Mouse (Mus musculus) midbrain, embryonic 14.5 days (tissue): ENCODE results near the gene Ccdc89. TPM values are rescaled to one million over a fixed set of nuclear protein-coding genes. Genes with fewer than 3 reads are reported as not detected.

Source experiments
- ATAC-seq: fragments of 200-750 bp; cut with Nextera tagmentation; 2 replicates; pipeline ENCODE4 v1.8.0; 2017; ENCODE audit warnings: moderate number of reproducible peaks, moderate library complexity; ENCODE audit not compliant: low FRiP score, low TSS enrichment
- DNase-seq: peaks from one replicate; pipeline ENCODE4 v3.0.0-alpha.2; 2015
- H3K27ac ChIP-seq: fragments of 300-500 bp; sonication (generic); replicated peaks from 2 replicates; pipeline ENCODE4 v1.5.1; 2014; ENCODE audit warnings: mild to moderate bottlenecking, low read depth, low read length, moderate library complexity
- H3K27me3 ChIP-seq: fragments of 300-500 bp; sonication (generic); 2 replicates; pipeline ENCODE4 v1.6.1; 2014; ENCODE audit warnings: low read length, control low read depth, mixed read lengths; ENCODE audit not compliant: control insufficient read depth, insufficient read depth
- H3K36me3 ChIP-seq: fragments of 300-500 bp; sonication (generic); 2 replicates; pipeline ENCODE4 v1.6.1; 2014; ENCODE audit warnings: low read length, control low read depth; ENCODE audit not compliant: control insufficient read depth, insufficient read depth
- H3K4me1 ChIP-seq: fragments of 300-500 bp; sonication (generic); 2 replicates; pipeline ENCODE4 v1.6.1; 2014; ENCODE audit warnings: mild to moderate bottlenecking, antibody characterized with exemption, low read length, control low read depth; ENCODE audit not compliant: control insufficient read depth, insufficient read depth
- H3K4me2 ChIP-seq: fragments of 300-500 bp; sonication (generic); 2 replicates; pipeline ENCODE4 v1.6.1; 2014; ENCODE audit warnings: mild to moderate bottlenecking, low read length, moderate library complexity
- H3K4me3 ChIP-seq: fragments of 300-500 bp; sonication (generic); replicated peaks from 2 replicates; pipeline ENCODE4 v1.5.1; 2014; ENCODE audit warnings: low read depth, low read length
- H3K9ac ChIP-seq: fragments of 300-500 bp; sonication (generic); replicated peaks from 2 replicates; pipeline ENCODE4 v1.6.1; 2014; ENCODE audit warnings: mild to moderate bottlenecking, low read length, moderate library complexity
- H3K9me3 ChIP-seq: fragments of 300-500 bp; sonication (generic); 2 replicates; pipeline ENCODE4 v1.6.1; 2016; ENCODE audit warnings: low read length, control low read depth, mixed read lengths; ENCODE audit not compliant: control insufficient read depth
- WGBS: fragments of 180-500 bp; shearing (Covaris S2); extraction: QIAGEN DNeasy Blood & Tissue Kit; methylation state at CpG from one replicate; pipeline ENCODE4 v1.1.7; 2014; 5-methylcytosine and 5-hydroxymethylcytosine counted together
- polyA plus RNA-seq: library from polyadenylated mRNA; unstranded; fragments of >200 nt; fragmentation: Nextera tagmentation; extraction: Ambion mirVana; gene quantifications from 2 replicates; pipeline ENCODE4 v1.2.1, GENCODE M21; 2014

Ccdc89 gene
- polyA plus RNA-seq, 1 experiment from 2014 or later: 2.7 TPM

GRCm38 (mm10) chr7:90457517-90457916, 31.1 kb downstream of the Ccdc89 start:
- Histone ChIP-seq H3K9ac (peak overlapping the region; percentile 79), H3K9me3 (no peaks in the 10 kb centered on the region), H3K4me1 (peaks cover 11% of the 10 kb centered on the region), H3K36me3 (peaks cover 22% of the 10 kb centered on the region), H3K4me3 (peak overlapping the region; percentile 75), H3K27me3 (no peaks in the 10 kb centered on the region), H3K27ac (peak overlapping the region; percentile 89), H3K4me2 (peak overlapping the region; percentile 72)
- peak; percentile 74 for DNase-seq
- WGBS: 13% methylated on average over 10 of the region's 10 CpGs
- ATAC-seq: peak; percentile 78

DNA sequence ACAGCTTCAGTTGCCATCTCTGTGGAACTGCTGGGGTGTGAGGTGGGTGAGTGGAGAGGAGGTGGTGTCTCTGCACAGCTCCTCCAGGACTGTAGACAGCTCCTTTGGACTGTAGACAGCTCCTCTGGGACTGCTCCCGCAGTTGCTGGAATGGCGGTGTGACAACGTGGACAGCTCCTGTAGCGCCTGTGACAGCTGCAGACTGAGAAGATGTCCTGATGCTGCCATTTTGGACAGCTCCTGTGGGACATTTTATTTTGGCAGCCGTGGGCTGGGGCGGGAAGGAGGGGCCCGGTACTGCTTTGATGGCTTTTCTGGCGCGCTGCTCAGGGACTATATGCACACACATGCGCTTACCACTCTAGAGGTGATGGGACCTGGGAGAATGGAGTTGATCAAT, 34.0 kb downstream of the Ccdc89 start:
- DNase-seq: no peak
- Histone ChIP-seq H3K4me1 (peaks cover 11% of the 10 kb centered on the region), H3K4me2 (no peak overlapping the region), H3K4me3 (no peak overlapping the region), H3K9me3 (no peaks in the 10 kb centered on the region), H3K27ac (no peak overlapping the region), H3K27me3 (no peaks in the 10 kb centered on the region), H3K9ac (no peak overlapping the region), H3K36me3 (no peaks in the 10 kb centered on the region)
- ATAC-seq: no peak
- 68% methylated on average over 10 of the region's 10 CpGs for WGBS

- H3K27ac ChIP-seq: no peak overlapping the region
- no peaks in the 10 kb centered on the region for H3K36me3 ChIP-seq
- WGBS: 22% methylated on average over 14 of the region's 14 CpGs
- no peaks in the 10 kb centered on the region for H3K9me3 ChIP-seq
- no peak overlapping the region for H3K9ac ChIP-seq
- no peak overlapping the region for H3K4me2 ChIP-seq
- no peak for DNase-seq
- no peak for ATAC-seq
- H3K27me3 ChIP-seq: no peaks in the 10 kb centered on the region
- H3K4me3 ChIP-seq: no peak overlapping the region
- peaks cover 7% of the 10 kb centered on the region for H3K4me1 ChIP-seq
Measured at GRCm38 (mm10) chr7:90460930-90461329, 34.6 kb downstream of the Ccdc89 start.

GRCm38 (mm10) chr7:90461441-90461840, 35.1 kb downstream of the Ccdc89 start:
- DNase-seq: no peak

GRCm38 (mm10) chr7:90473511-90473910, 47.1 kb downstream of the Ccdc89 start:
- no peak overlapping the region for H3K4me3 ChIP-seq
- no peaks in the 10 kb centered on the region for H3K9me3 ChIP-seq
- no peaks in the 10 kb centered on the region for H3K27me3 ChIP-seq
- H3K9ac ChIP-seq: no peak overlapping the region
- peaks cover 18% of the 10 kb centered on the region for H3K36me3 ChIP-seq
- 67% methylated on average over 2 of the region's 2 CpGs for WGBS
- no peak overlapping the region for H3K27ac ChIP-seq
- ATAC-seq: no peak
- H3K4me1 ChIP-seq: peaks cover 5% of the 10 kb centered on the region
- no peak for DNase-seq
- H3K4me2 ChIP-seq: no peak overlapping the region

More at GRCm38 (mm10) chr7:90461441-90461840, 35.1 kb downstream of the Ccdc89 start:
- Histone ChIP-seq H3K4me2 (no peak overlapping the region), H3K27ac (no peak overlapping the region), H3K36me3 (0 out of 2 replicates have a peak, but pooled peaks cover 1% of the 10 kb centered on the region), H3K27me3 (no peaks in the 10 kb centered on the region), H3K4me1 (peaks cover 2% of the 10 kb centered on the region), H3K9ac (no peak overlapping the region), H3K9me3 (no peaks in the 10 kb centered on the region), H3K4me3 (no peak overlapping the region)
- 95% methylated on average over 5 of the region's 5 CpGs for WGBS
- ATAC-seq: no peak

DNA sequence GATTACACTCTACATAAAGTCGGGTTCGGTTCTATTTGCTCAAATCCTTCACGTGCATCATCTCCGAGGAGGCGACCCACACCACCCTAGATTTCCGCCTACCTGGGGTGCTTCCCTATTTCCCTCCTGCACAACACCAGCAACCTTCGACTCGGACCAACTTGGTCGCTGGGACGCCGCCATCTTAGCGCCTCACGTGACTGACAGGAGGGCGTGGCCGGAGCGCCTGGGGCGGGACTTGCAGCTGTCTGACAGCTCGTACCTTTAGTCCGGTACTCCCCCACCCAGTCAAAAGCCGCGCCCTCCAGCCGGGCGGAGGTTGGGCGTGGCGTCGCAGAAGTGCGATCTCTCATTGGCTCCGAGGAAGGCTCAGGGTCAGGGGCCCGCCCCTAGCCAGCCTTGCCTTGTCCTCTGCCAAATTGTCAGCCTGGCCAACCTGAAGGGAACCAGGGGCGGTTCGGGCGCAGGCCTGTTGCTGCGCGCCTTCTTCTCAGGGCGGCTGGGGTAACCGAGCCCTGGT, 49.5 kb downstream of the Ccdc89 start, which contains the start of gene Tmem126b:
TSS of gene Tmem126b (minus strand) at position 209 of the 520 bp plus-strand sequence.
- DNase-seq (peak; percentile 99), ATAC-seq (peak; percentile 100)
- Histone ChIP-seq H3K4me3 (peak within 1 kb of the TSS; percentile 57), H3K36me3 (peaks cover 3% of the 10 kb centered on the region; the same call in 1 of the 2 replicates), H3K27ac (peak within 1 kb of the TSS; percentile 87), H3K9me3 (no peaks in the 10 kb centered on the region), H3K9ac (peak within 1 kb of the TSS; percentile 69), H3K27me3 (no peaks in the 10 kb centered on the region), H3K4me1 (peaks cover 5% of the 10 kb centered on the region), H3K4me2 (peak within 1 kb of the TSS; percentile 59)
- under 1% methylated on average over 36 of the region's 36 CpGs for WGBS

- Histone ChIP-seq H3K9me3 (no peaks in the 10 kb centered on the region), H3K27ac (peak within 1 kb of the TSS; percentile 87), H3K36me3 (peaks cover 3% of the 10 kb centered on the region; the same call in 1 of the 2 replicates), H3K4me2 (peak within 1 kb of the TSS; percentile 59), H3K27me3 (no peaks in the 10 kb centered on the region), H3K4me3 (peak within 1 kb of the TSS; percentile 57), H3K4me1 (peaks cover 5% of the 10 kb centered on the region), H3K9ac (peak within 1 kb of the TSS; percentile 69)
- WGBS: under 1% methylated on average over 32 of the region's 32 CpGs
- peak; percentile 76 for DNase-seq
- no peak for ATAC-seq
Measured at GRCm38 (mm10) chr7:90476313-90477245, 50.2 kb downstream of the Ccdc89 start, which contains the start of gene Dlg2. Gene Dlg2 (plus strand): TSS chr7:90476672.
